Mouse (Mus musculus) liver, embryonic 14.5 days (tissue): ENCODE measurements around the gene Tbc1d9. TPM values are rescaled to one million over a fixed set of nuclear protein-coding genes. Genes with fewer than 3 reads are reported as not detected.

Source experiments
- ATAC-seq: fragments of 200-750 bp; cut with Nextera tagmentation; 2 replicates; pipeline ENCODE4 v1.8.0; 2017; ENCODE audit warnings: moderate number of reproducible peaks, mild to moderate bottlenecking, moderate library complexity; ENCODE audit not compliant: insufficient read depth
- DNase-seq, 3 experiments: peaks; one replicate each; pipeline ENCODE4 v3.0.0-alpha.2; 2012 to 2013; ENCODE audit warnings: low read depth in 3 of 3, low spot score in 3 of 3
- H3K27ac ChIP-seq: fragments of 300-500 bp; sonication (generic); 2 replicates; pipeline ENCODE4 v1.5.1; 2014; ENCODE audit warnings: moderate library complexity, mild to moderate bottlenecking, control low read depth, inconsistent platforms
- H3K27me3 ChIP-seq: fragments of 300-500 bp; sonication (generic); 2 replicates; pipeline ENCODE4 v1.6.1; 2014; ENCODE audit warnings: mild to moderate bottlenecking, low read length, moderate library complexity; ENCODE audit not compliant: control insufficient read depth, insufficient read depth
- H3K36me3 ChIP-seq: fragments of 300-500 bp; sonication (generic); replicated peaks from 2 replicates; pipeline ENCODE4 v1.6.1; 2014; ENCODE audit warnings: low read depth; ENCODE audit not compliant: control insufficient read depth, insufficient read depth
- H3K4me1 ChIP-seq, 2 experiments: fragments of 200-500 bp in 1 of 2; fragments of 300-500 bp in 1 of 2; sonication (generic) in 1 of 2; replicated peaks; 2 replicates each; pipeline ENCODE4 v1.6.1; 2012 to 2014; ENCODE audit warnings: antibody characterized with exemption in 1 of 2, inconsistent platforms in 1 of 2, low read length in 1 of 2; ENCODE audit not compliant: control insufficient read depth in 2 of 2, insufficient read depth in 2 of 2
- H3K4me2 ChIP-seq: fragments of 300-500 bp; sonication (generic); 2 replicates; pipeline ENCODE4 v1.6.1; 2014; ENCODE audit warnings: low read depth, mild to moderate bottlenecking, control low read depth, moderate library complexity
- H3K4me3 ChIP-seq, 2 experiments: fragments of 200-500 bp in 1 of 2; fragments of 300-500 bp in 1 of 2; sonication (generic) in 1 of 2; 2 replicates each; pipeline ENCODE4 v1.5.1; 2012 to 2014; ENCODE audit warnings: low read depth in 2 of 2, low read length in 2 of 2, mild to moderate bottlenecking in 2 of 2, control low read depth in 1 of 2, inconsistent platforms in 1 of 2, moderate library complexity in 1 of 2; ENCODE audit not compliant: insufficient read depth in 1 of 2
- H3K9ac ChIP-seq: fragments of 300-500 bp; sonication (generic); replicated peaks from 2 replicates; pipeline ENCODE4 v1.6.1; 2014; ENCODE audit warnings: mild to moderate bottlenecking, control low read depth, moderate library complexity
- H3K9me3 ChIP-seq: fragments of 300-500 bp; sonication (generic); 2 replicates; pipeline ENCODE4 v1.6.1; 2016; ENCODE audit warnings: low read length, mixed read lengths; ENCODE audit not compliant: control insufficient read depth
- CTCF ChIP-seq: IDR thresholded peaks from 2 replicates; pipeline ENCODE4 v1.5.1; 2016; ENCODE audit warnings: antibody characterized with exemption, low read depth, control low read depth
- EP300 ChIP-seq: IDR thresholded peaks from 2 replicates; pipeline ENCODE4 v1.6.1; 2016; ENCODE audit warnings: antibody characterized with exemption, low read depth
- WGBS: fragments of 180-500 bp; shearing (Covaris S2); extraction: QIAGEN DNeasy Blood & Tissue Kit; methylation state at CpG from one replicate; pipeline ENCODE4 v1.1.7; 2014; ENCODE audit not compliant: insufficient replicate concordance; 5-methylcytosine and 5-hydroxymethylcytosine counted together
- polyA plus RNA-seq, 2 experiments: library from polyadenylated mRNA; depleted of rRNA in 1 of 2; stranded (reverse) in 1 of 2; unstranded in 1 of 2; fragments of >200 nt; fragmentation: Nextera tagmentation in 1 of 2; extraction: Ambion mirVana in 1 of 2; gene quantifications; 2 replicates each; pipeline versions ENCODE4 v1.2.1 to v1.2.3; 2012 to 2014

Gene Tbc1d9
- polyA plus RNA-seq, 2 experiments, result 0.43 to 1.1 TPM

DNA sequence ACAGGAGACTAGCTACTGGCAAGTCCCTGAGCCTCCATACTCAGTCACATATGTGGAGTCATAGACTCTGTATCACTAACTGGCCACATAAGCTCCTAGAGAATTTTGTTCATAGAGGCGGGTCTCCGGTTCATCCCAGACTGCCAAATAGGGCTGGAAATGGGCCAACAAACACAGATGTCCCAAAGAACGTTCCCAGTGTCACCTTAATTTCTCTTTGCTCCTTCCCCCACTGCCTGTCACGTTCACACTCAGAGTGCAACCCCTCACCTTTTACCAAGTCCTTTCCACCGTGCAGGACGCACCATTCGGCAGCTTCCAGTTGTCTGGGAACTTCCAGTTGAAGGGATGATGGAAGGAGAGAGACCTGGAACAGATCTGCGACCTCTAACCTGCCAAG lies 120.2 kb downstream of the Tbc1d9 start:
- H3K9ac ChIP-seq, result no peak overlapping the region
- H3K36me3 ChIP-seq, result no peaks in the 10 kb centered on the region
- ATAC-seq, result no peak
- H3K27me3 ChIP-seq, result peaks cover 8% of the 10 kb centered on the region
- 69% methylated on average over 8 of the region's 8 CpGs for WGBS
- no peak for DNase-seq
- no peak for TF ChIP-seq EP300
- no peak for TF ChIP-seq CTCF
- no peaks in the 10 kb centered on the region for H3K4me1 ChIP-seq
- no peak overlapping the region for H3K27ac ChIP-seq
- H3K9me3 ChIP-seq, result no peaks in the 10 kb centered on the region
- H3K4me2 ChIP-seq, result no peak overlapping the region
- no peak overlapping the region for H3K4me3 ChIP-seq

GRCm38 (mm10) chr8:83290176-83290575 lies 125.0 kb downstream of the Tbc1d9 start, which contains the start of gene Ucp1:
TSS of gene Ucp1 (plus strand) at chr8:83290352.
- DNase-seq, result no peak
- H3K9ac ChIP-seq, result no peak within 1 kb of the TSS
- H3K4me1 ChIP-seq, result no peaks in the 10 kb centered on the region
- WGBS, result 6% methylated on average over 20 of the region's 20 CpGs
- no peak within 1 kb of the TSS for H3K27ac ChIP-seq
- H3K36me3 ChIP-seq, result no peaks in the 10 kb centered on the region
- no peak for TF ChIP-seq EP300
- TF ChIP-seq CTCF, result peak; percentile 20; the same call in 1 of the 2 replicates
- ATAC-seq, result no peak
- H3K4me2 ChIP-seq, result no peak within 1 kb of the TSS
- H3K9me3 ChIP-seq, result no peaks in the 10 kb centered on the region
- H3K27me3 ChIP-seq, result peaks cover 11% of the 10 kb centered on the region
- no peak within 1 kb of the TSS for H3K4me3 ChIP-seq

DNA sequence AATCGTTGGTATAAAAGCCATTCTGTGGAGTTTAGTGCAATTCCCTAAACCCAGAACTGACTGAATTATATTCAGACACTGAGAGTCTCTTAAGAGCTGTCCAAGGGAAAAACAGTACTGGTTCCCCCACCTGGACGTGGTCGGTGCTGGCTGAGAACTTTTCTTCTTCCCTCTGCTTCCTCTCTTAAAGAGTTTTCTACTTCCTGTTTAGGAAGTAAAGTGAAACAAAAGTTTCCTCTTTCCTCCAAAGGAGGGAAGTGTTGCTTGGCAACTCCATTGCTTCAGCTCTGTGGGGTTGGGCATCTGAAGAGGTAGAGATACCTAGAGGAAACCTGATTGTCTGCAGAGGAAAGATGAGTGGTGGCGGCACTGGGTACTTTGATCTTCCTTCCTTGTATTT lies 132.2 kb downstream of the Tbc1d9 start:
- Histone ChIP-seq H3K4me2 (no peak overlapping the region), H3K36me3 (no peaks in the 10 kb centered on the region), H3K4me1 (no peaks in the 10 kb centered on the region), H3K9ac (no peak overlapping the region), H3K4me3 (no peak overlapping the region), H3K27me3 (no peaks in the 10 kb centered on the region), H3K9me3 (no peaks in the 10 kb centered on the region), H3K27ac (no peak overlapping the region)
- ATAC-seq, result no peak
- DNase-seq, result no peak
- TF ChIP-seq EP300, result no peak
- no peak for TF ChIP-seq CTCF
- WGBS, result 32% methylated on average over 4 of the region's 4 CpGs

DNA sequence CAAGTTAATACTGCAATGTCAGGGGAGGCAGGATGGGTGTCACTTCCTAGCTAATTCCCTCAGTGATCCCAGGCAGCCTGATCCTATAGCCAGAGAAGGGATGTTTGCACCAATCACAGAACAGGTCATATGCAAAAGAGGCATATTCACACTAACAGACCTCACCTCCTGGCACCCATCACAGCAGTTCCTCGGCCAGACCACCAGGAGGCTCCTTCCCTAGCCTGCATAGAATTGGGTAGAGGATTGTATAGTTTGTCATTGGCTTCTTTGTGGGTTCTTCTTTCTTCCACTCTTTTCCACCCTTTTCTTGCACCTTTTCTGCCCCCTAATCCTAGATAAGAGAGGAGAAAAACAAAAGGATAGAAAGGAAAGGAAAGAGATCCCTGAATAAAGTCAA lies 135.0 kb downstream of the Tbc1d9 start:
- no peak for TF ChIP-seq EP300
- peak; percentile 67 for TF ChIP-seq CTCF
- H3K9me3 ChIP-seq, result no peaks in the 10 kb centered on the region
- H3K36me3 ChIP-seq, result no peaks in the 10 kb centered on the region
- no peak overlapping the region for H3K9ac ChIP-seq
- H3K4me1 ChIP-seq, result no peaks in the 10 kb centered on the region
- no peak overlapping the region for H3K27ac ChIP-seq
- ATAC-seq, result no peak
- DNase-seq, result no peak
- no peaks in the 10 kb centered on the region for H3K27me3 ChIP-seq
- 35% methylated on average over 1 of the region's 1 CpGs for WGBS
- no peak overlapping the region for H3K4me3 ChIP-seq
- no peak overlapping the region for H3K4me2 ChIP-seq

- Histone ChIP-seq H3K27ac (no peak overlapping the region), H3K4me2 (no peak overlapping the region), H3K4me3 (no peak overlapping the region), H3K36me3 (no peaks in the 10 kb centered on the region), H3K27me3 (no peaks in the 10 kb centered on the region), H3K9ac (no peak overlapping the region), H3K4me1 (no peaks in the 10 kb centered on the region), H3K9me3 (no peaks in the 10 kb centered on the region)
- TF ChIP-seq CTCF (no peak), EP300 (no peak)
- ATAC-seq (no peak), DNase-seq (no peak)
- WGBS, result 76% methylated on average over 1 of the region's 1 CpGs
Observed at GRCm38 (mm10) chr8:83304946-83305345, 139.8 kb downstream of the Tbc1d9 start.
